Mouse (Mus musculus) testis, adult 2 months (tissue): ENCODE results near the gene Micall2.

Experiments
- CTCF ChIP-seq: fragments of 200-500 bp; IDR thresholded peaks from 2 replicates; pipeline ENCODE4 v1.5.1; 2012; ENCODE audit warnings: low read depth, mild to moderate bottlenecking, inconsistent platforms, low read length, moderate library complexity; ENCODE audit not compliant: control insufficient read depth, insufficient read depth, insufficient replicate concordance
- POLR2A ChIP-seq: fragments of 200-500 bp; IDR thresholded peaks from 2 replicates; pipeline ENCODE4 v1.6.1; 2012; ENCODE audit warnings: low read depth, mild to moderate bottlenecking, inconsistent platforms, low read length, moderate library complexity; ENCODE audit not compliant: control insufficient read depth

GRCm38 (mm10) chr5:139674940-139675706 lies 61.0 kb downstream of the Micall2 start:
- TF ChIP-seq CTCF (no peak), POLR2A (no peak)
